Mouse (Mus musculus) ZHBTc4 (cell line): Measurements from ENCODE around the gene Stbd1.

Source experiments
- DNase-seq: peaks from one replicate; pipeline ENCODE4 v3.0.0-alpha.2; 2011; ENCODE audit warnings: low read depth, low spot score

The Stbd1 gene

DNA sequence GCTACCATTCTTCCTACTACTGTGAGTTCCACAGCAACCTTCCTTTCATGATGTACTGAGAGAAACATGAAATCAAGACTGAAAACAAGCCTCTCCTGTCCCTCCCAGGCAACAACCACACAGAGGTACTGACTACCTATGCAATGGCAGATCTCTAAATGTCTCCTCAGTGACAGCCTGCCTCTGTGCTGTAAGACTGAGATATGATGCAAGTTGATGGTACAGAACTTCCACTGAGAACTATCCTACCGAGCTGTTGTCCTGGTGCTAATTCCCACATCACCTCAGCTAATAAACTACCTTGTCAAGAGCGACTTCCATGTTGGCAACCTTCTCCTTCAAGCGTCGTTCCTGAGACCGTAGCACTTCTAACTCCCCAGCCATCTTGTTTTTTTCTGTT lies 33.0 kb downstream of the Stbd1 start:
- no peak for DNase-seq

DNA sequence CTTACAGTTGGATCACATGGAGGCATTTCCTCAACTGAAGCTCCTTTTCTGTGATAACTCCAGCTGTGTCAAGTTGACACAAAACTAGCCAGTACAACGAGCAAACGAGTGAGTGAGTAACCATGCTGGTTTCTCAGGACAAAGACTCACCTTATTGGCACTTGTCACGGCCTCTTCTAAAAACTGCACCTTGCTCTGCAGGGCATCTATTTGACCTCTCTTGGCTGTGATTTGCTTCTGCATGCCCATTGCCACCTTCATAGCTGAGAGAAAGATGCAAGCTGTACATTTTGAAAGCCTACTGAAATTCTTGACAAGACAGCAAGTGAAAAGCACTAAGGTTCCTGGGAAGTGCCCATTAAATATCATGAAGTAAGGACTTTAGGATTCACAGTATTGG lies 38.0 kb downstream of the Stbd1 start:
- DNase-seq: no peak
